Mouse (Mus musculus): ENCODE data around the gene Dpp8.

DNA sequence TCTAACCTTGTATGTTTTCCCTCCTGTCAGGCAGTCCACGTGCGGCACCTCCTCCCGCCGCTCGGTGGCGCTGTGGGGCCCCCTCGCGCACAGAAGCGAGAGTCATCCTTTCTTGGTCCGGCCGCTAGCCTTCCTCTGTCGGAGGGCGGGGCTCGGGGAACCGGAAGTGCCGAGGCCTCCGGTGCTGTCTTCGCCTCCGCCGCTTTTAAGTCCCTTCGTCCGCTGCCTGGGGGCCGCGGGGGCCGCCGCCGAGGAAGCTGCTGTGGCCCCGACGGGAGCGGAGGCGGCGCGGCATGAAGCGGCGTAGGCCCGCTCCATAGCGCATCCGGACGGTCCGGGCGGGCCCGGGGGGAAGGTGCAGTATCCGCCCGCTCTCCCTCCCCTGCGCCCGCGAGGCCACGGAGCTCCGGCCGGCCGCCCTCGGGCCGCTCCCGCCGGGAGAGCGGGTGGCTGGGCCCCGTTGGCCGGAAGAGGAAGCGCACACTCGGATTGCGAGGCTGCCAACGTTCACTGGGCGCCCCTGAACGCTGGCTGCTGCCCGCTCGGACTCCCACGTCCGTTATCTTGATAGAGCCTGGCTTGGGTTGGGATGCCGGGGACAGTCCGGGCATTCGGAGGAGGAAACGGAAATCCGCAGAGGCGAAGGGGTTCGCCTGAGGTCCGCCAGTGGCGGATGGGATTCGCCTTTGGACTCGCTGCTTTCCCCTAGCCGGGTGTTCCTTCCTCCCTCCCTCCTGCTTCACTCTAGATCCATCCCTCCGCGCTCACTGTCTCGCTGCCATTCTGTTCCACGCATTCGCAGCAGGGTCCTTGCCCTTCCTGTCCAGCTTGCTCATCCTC lies at the start of gene Dpp8:
- peak; percentile 71 for TF ChIP-seq CTCF (IDR thresholded peaks at IDR 0.05; ENCODE audit: insufficient read depth, low read length)
- TF ChIP-seq POLR2A (IDR thresholded peaks at IDR 0.05; ENCODE audit: borderline replicate concordance, extremely low read depth, low read depth, low read length) = peak; percentile 57; the same call in 1 of the 2 replicates
